Mouse (Mus musculus) cerebellum, adult 11 months (tissue): ENCODE measurements around the gene Lysmd1.

ENCODE experiments used
- DNase-seq: peaks from one replicate; pipeline ENCODE4 v3.0.0; 2022

Gene Lysmd1

DNA sequence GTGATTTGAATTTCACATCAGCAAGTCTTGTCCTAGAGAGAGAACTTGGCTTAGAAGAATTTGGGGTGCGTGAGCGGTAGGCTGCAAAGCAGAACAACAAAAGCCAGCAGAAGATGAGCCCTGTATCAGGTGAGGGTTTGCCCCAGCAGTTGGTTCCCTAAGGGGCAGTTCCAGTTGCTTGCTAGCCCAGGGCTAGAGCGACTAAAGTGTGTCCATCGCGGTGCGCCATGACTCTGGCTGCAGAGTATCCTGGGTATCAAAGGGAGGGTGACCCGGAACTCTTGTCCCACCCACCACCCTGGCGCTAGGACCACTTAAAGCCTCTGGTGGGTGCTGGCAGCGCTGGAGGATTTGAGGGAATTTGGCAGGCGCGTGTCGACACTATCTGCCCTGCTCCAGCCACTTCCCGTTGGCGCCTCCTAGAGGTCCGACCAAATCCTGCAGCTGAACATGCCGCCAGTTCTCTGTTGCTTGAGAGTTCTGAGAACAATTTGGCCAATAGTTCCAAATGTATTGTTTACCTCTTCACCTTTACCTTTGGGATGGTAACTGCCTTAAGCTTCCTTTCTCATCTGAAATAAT lies 40.2 kb downstream of the Lysmd1 start:
- DNase-seq = peak; percentile 82

DNA sequence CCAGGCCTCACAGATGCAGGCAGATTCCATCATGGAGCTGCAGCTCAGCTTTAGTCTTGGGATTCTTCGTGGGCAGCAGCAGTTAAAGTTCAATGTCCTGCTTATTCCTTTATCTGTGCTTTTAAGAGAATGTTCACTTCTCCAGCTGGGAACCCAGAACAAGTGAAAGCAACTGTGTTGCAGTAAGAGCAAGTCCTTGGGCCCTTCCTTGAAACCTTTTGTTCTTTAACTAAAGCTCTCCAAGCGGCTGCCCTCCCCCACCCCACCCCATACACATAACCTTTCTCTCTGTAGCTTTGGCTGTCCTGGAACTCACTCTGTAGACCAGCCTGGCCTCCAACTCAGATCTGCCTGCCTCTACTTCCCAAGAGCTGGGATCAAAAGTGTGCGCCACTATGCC lies 42.6 kb downstream of the Lysmd1 start:
- DNase-seq = no peak

DNA sequence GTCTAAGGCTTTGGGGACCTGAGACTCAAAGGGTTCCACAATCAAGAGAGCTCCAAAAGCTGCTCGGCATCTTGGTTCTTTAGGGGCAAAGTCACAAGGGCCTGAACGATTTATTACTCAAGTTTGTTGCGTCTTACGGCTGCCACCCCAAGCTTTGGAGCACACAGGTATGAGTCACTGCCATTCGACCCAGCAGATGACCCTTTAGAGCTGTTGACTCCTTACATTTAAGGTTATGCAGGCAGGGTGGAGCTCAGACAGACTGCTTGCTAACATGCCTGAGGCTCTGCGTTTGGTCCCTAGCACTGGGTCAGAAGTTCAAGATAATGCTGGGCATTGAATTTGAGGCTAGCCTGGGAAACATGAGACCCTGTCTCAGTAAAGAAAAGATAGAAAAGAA lies 43.7 kb downstream of the Lysmd1 start:
- DNase-seq = no peak

DNA sequence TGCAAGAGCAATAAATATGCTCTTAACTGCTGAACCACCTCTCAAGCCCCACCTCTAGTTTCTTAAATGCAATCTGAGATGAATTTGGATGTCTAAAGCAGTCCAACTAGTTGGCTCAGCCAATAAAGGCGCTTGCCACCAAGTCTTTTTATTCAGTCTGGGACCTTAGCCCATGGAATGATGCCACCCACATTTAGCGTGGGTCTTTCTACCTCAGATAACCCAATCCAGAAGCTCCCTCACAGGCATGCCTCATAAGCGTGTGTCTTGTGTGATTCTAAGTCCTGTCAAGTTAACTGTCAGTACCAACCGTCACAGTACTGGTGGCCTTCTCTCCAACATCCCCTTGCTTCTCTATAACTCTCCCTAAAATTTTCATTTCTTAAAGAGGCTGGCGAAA lies 45.1 kb downstream of the Lysmd1 start:
- no peak for DNase-seq

- no peak for DNase-seq
Observed at GRCm38 (mm10) chr3:95179890-95180289, 46.0 kb downstream of the Lysmd1 start.

- DNase-seq = no peak
Observed at GRCm38 (mm10) chr3:95181841-95182240, 48.0 kb downstream of the Lysmd1 start.

DNA sequence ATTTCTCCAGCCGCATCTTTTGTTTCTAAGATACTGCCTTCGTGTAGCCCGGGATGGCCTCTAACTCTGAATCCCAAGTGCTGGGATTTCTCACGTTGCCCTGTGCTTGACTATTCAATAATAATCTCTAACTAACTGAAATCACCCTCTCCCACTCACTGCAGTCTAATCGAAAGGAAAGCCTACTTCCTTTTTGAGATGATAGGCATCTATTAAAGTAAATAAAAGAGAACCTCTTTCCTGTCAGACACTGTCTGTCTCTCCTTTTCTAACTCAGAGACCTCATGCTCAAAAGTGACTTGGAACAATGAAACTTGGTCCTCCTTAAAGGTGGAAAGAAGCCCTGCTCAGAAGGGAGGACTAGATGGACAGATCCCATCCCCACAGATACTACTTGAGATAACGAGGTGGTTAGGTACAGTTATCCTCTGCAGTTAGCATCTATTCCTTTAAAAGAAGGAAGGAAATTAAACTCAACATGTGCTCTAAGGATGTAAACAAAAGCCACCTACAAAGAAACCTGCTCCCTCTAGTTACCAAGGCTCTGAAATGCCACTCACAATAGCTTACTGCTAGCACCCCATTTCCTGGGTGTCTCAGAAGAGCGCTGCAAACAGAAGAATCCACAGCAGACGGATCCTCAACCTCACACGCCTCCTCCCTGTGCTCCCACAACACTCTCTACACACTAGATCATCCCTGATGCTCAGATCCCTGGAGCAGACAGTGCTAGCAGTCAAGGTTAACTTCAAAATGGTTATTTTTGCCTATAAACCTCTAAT lies 51.1 kb downstream of the Lysmd1 start:
- no peak for DNase-seq

GRCm38 (mm10) chr3:95186100-95186499 lies 52.2 kb downstream of the Lysmd1 start:
- DNase-seq = no peak

- no peak for DNase-seq
Observed at GRCm38 (mm10) chr3:95186888-95187287, 53.0 kb downstream of the Lysmd1 start.
